Mouse (Mus musculus) embryo, embryonic 11.5 days (tissue): ENCODE data around the gene F830045P16Rik.
"Not testable (repeated sequence)": the region's sequence is repeated elsewhere in the genome, so short reads cannot be mapped to it uniquely, and the experiment has no call there.

Experiments
- DNase-seq: peaks from one replicate; pipeline ENCODE4 v3.0.0-alpha.2; 2012; ENCODE audit warnings: low read depth, low spot score

Gene F830045P16Rik

DNA sequence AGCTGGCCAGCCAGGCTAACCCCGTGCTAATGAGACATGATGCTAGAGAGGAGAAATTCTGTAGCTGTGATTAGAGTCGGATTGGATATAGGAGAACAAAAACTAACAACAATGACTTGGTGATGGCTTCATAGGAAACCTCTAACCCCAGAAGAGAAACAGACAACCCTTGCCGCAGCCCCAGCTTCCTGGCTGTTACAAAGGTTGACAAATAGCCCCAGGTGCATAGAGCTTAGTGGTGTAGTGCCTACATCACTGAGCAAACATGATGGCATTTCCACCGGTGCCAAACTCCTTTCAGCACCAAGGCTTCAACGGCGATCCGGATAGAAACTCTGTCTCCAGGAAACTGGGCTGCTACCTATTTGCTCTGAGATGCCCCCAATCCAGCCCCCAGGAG is 9.2 kb upstream of the F830045P16Rik start:
- no peak for DNase-seq

DNA sequence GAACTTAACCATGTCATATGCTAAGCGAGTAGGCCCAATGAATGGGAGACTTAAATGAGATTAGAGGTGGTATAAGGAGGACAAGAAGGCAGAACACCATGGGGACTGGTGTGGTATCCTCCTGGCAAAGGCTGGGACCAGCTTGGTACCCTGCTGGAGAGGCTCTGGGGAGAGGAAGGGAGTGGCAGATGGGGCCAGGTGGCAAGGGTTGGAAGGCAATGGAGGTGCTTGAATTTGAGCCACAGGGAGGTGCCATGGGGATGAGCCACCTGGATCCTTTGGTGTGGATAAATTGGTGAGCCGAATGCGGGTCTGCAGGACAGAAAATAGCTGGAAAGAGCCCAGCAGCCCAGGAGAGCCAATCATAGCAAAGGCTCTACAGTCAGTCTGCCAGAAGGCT is 8.5 kb upstream of the F830045P16Rik start:
- no peak for DNase-seq

DNA sequence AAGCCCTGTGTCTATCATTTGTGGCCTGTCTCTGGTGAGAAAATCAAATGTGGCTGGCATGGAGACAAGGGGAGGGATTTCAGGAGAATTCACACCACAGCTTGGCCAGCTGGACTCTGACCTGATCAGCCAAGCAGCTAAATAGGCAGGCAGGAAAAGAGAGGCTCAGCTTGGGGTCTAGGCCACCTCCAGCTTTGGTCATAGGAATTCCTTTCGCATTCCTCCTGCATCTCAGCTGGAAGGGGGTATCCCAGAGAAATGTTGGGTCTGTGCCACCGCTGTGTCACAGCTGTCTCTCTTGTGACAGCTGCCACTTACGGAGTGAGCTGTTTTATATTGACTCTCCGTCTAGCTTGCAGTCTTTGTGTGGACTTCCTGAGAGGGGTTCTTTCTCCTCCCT is 8.0 kb upstream of the F830045P16Rik start:
- no peak for DNase-seq

DNA sequence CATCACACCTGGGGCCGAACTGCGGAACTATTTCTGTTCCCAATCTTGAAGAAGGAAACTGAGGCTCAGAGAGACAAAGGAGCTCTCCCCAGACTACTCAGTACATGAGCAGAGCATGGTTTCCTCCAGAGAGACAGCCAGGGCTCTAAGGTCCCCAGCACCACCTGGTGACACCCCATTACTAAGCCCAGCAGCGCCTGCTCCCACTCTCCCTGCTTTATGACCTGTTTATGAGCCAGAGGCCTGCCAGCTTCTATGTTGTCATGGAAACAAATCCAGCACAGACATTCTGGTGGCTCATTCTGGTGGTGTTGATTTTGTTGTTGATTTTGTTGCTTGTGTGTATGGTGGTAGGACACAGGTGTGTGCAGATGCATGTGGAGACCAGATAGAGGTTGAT is 3.6 kb upstream of the F830045P16Rik start:
- DNase-seq, result no peak

DNA sequence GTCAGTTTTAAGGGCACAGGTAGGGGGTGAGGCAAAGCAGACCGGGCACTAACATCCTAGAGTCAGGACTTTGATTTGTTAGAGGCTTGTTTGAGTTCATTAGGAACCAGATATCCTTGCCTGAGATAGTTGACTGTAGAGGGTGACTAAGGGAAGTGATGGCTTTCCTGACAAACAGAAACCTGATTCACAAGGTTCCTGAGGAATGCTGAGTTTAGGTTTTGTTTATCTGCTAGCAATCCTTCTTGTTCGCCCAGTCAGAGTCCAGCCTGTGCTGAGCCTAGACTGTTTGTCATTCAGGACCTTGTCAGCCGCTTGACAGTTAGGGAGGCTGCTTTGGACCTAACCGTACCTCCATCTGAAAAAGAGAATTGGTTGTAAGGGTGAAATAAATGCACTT is 2.8 kb upstream of the F830045P16Rik start:
- no peak for DNase-seq

DNA sequence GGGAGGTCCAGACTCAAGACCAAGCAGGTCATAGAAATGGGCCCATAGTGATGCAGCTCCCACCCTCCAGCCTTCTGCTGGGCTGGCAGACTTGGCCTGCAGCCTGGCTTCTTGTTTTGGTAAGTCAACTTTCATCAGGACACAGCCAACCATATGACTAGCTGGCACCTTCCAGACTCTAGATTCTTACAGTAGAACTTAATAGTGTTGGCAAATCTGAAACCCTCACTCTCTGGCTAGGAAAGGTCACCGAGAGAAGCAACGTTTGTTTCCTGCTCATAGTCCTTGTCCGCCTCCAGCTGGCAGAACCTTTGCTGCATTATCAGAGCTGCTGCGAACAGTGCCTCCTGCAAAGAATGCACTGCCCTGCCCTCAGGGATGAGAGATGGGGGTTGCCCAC is 1.5 kb upstream of the F830045P16Rik start:
- no peak for DNase-seq

DNA sequence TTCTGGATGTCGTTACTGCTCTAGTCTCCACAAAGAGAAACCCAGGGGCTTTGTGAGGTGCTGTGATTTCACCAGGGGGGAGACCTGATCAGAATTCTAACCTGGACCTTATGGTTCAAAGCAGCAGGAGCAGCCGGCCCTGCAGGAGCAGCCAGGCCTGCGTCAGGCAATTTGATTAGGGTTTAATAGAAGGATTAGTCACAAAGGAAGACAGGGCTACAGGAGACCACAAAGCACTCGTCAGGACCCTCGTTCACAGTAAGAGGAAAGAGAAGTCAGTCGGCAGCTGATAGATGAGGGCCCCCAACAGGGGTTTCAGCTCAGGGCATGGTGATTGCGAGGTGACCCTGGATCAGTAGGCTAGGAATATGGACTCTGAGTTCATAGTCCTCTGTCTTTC is 958 bp upstream of the F830045P16Rik start:
- DNase-seq, result no peak

DNA sequence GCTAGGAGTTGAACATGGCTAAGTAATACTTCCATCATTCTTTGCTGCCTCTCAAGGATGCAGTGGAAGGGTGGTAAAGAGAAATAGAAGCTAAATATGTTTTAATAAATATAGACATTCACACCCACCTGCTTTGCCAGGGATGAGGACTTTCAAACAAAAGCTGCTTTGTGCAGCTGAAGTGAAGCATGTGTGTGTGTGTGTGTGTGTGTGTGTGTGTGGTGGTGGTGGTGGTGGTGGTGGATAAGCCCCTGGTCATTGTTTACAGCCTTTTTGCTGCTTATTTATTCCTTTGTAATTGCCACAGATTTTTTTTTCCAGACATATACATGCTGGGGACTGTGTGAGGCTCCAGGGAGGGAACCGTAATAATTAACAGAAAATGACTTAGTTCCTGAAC is 524 bp upstream of the F830045P16Rik start:
- no peak for DNase-seq

DNA sequence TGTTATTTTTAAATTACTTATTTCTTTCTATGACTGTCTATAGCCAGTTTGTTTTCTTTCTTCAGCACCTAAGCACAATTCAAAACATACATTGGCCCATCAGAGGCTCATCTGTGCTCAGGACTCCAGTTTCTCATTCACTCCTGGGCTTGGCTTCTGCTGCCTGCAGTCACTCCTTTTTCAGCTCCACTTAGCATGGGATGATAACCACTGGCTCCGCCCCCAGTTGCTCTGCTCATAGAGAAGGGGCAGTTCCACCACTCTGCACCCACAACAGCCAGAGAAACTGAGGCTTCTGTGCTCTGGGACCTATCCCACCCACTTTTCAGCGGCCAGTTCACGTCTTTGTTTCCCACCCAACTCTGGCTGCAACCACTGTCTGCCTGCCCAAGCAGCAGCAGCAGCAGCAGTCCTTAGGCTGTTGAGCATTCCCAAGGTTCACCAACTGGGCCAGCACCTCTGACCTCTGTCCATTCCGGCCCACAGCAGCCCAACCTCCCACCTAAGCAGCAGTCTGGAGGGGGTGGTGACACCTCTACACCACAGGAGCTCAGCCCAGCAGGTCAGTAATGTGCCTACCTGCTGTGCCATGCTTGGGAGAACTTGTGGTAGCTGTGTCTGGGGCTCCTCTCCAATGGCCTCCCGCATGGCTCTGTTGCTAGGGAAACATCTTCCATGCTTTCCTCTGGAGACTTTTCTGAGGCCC is 1.4 kb downstream of the F830045P16Rik start:
- no peak for DNase-seq

DNA sequence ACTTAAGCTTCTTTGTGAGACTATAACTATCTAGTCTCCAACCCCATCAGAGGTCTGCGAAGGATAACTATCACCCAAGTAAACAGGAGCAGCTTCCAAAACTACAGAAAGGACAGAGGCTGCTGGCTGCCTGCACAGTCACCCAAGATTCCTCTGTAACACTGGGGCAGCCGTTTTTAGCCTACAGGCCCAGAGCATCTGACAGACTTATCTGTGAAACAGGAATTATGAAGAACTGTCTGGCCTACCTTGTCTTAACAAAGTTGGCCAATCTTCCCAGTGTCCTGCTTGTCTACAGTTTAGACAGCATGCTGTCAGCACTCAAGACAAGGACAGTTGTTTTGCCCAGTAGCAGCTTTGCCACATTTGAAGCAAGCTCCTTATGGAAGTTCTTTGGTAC is 4.5 kb downstream of the F830045P16Rik start:
- DNase-seq, result no peak

DNA sequence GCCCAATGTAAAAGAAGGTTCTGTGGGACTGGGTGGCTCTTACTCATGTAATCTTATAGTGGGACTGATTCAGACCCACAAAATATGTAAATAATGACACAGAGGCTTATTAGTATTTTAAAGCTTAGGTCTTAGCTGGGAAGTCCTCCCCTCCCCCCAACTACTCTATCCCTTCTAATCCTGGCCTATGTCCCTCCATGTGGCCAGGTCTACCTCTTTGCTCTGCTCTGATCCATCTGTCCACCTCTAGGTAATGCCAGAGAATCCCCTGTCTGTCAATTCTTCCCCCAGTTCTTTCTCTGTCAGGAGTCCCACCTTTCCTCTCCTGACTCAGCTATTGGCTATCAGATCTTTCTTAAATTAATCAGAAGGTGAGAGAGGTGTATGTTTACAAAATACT is 5.3 kb downstream of the F830045P16Rik start:
- DNase-seq, result no peak

DNA sequence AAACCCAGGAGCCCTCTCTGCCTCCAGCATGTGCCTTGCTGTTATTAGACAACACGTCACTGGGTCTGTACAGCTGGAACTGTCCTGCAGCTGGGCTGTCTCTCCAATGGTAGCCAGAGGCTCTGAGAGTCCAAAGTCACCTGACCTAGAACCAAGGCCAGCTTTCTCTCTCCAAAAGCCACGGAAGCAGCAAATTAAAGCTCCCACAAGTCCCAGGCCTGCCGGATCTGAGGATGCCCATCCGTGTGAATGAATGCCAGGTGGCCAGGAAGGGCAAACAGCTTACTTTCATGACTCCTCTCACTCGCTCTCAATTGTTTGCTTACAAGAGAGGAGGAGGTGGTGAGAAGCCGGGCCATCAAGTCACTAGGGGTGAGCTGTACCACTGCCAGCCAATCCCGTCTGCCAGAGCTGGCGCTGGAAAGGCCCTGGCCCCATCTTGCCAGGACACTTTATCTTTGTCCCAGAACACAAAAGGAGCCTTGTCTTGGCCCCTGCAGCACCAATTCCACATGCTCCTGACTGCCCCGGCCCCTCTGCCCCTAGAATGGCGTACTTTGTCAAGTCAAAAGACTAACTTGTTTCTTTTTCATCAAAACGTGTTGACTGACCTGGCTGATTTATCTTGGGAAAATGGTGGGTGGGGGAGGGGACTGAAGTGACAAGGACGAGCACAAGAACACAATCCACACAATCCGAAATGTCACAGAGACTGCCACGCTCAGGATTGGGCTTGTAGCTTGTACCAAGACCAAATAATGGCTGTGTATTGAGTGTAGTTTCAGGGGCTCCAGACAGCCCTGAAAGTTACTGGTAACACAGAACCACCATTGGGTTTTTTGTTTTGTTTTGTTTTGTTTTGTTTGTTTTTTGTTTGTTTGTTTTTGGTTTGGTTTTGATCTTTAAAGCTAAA is 6.8 kb downstream of the F830045P16Rik start:
- peak; percentile 35 for DNase-seq

DNA sequence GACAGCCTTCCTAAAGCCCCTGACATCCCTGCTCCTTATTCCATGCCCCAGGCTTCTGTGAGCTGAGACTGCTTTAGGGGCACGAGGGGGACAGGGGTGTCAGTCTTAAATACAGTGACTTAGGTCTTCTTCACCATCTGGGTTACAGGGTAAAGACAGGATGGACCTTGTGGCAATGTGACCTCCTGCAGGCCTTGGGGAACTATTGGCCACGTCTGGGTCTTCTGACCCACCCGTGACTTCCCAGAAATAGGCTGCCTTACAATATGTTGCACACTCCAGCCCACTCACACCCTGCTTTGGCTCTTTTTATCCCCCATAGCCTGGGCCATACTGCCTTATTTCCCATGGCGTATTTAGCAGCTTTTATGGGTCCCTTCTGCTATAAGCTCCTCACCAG is 8.5 kb downstream of the F830045P16Rik start:
- no peak for DNase-seq

DNA sequence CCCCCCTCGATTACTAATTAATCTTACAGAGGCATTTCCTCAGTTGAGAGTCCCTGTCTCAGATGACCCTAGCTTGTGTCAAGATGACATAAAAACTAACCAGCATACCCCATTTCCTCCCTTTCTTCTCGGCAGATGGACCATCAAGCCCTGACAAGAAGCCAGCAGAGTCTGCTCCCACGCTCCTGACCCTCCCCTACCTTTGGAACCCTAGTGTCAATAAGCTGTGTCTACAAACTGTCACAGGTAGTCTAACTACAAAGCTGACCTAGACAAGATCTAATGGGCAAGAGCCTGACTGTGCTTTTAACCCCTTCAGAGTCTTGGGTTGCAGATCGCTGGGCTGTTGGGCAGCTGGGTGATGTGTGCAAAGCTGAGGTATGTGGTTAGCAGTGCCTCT is 10.1 kb downstream of the F830045P16Rik start:
- no peak for DNase-seq

DNA sequence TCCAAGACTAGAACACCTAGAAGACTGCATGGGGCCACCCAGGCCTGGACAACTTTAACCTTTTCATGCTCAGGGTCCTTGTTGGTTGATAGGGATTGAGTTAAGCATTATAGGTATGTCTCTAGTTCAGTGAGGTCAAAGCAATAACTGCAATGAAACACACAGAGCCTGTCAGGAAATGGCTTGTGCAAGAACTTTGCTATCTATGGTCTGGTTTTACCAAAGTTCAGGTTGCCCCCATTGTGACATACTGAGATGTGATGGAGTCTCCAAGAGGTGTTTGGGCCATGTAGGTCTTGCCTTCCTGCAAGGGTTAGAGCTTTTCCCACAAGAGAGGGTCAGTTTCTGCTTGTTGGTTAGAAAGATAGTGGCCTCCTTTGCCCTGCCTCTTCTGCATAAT is 10.8 kb downstream of the F830045P16Rik start:
- no peak for DNase-seq

DNA sequence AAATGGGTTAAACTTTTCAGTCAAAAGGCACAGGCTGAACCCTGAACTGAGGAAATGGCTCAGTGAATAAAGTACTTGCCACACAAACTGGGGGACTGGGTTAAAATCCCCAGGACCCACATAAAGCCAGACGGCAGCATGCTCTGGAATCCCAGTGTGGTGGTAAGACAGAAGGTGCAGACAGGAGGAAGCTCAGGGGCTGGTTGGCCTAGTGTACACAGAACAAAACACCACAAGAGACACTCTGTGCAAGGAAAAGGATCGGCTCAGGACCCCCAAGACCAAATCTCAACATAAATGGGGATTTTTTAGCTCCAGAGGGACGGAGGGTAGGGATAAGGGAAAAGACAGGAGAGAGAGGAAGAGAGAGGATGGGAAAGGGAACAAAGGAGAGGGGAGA is 17.9 kb downstream of the F830045P16Rik start:
- no peak for DNase-seq

DNA sequence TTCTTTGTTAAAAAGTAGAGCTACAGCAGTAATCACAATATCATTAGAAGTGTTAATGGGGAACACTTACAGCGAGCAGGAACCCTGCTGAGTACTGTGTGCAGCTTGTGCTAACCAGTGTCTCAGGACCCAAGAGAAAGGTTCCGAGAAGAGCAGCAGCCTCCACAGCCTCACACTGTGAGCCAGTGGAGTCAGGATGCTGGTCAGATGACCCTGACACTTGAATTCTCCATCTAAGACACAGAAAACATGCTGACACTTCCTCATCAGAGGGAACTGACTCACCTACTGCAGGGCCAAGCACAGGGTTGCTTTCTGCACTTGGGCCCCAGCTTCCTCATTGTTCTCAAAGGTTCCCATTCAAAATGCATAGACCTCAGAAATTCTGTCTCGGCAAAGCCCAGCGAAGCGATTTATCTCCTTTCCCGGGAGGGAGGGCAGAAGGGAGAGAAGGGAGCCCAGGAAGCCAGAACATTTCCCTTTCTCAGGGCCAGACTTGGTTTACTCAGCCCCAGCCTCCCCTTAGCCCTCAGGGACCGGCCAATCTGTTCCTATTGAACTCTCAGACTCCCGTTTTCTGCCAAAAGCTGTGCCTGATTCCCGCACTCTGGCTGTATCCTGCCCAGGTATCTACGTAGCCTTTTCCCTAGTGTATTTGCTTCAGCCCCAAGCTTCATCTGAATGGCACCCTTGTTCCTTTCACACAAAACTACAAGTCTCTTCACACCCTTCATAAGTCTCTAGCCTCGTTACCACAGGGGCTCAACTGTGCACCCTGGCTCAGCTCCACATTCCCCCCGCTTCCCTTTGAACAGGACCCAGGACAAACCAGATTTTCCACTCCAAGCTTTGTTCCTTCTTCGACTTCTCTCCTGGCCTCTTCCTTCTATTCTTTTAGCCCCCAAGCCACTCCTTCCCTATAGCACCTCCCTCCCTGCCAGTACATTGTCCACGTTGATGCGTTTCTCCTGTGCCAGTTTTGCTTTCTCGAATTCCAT is 21.2 kb downstream of the F830045P16Rik start:
- DNase-seq, result no peak

DNA sequence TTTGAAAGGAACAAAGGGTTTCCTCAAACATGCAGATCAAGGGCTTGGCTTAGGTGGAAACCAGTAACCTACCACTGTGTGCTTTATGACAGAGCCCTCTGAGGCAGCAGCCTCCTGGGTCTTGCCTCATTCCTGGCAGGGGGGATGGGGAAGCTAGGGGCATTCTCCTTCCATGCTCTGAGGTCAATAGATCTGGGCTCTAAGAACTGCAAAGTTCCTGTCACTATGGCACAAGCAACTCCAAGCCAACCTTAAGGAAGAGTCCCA is 22.1 kb downstream of the F830045P16Rik start:
- no peak for DNase-seq

DNA sequence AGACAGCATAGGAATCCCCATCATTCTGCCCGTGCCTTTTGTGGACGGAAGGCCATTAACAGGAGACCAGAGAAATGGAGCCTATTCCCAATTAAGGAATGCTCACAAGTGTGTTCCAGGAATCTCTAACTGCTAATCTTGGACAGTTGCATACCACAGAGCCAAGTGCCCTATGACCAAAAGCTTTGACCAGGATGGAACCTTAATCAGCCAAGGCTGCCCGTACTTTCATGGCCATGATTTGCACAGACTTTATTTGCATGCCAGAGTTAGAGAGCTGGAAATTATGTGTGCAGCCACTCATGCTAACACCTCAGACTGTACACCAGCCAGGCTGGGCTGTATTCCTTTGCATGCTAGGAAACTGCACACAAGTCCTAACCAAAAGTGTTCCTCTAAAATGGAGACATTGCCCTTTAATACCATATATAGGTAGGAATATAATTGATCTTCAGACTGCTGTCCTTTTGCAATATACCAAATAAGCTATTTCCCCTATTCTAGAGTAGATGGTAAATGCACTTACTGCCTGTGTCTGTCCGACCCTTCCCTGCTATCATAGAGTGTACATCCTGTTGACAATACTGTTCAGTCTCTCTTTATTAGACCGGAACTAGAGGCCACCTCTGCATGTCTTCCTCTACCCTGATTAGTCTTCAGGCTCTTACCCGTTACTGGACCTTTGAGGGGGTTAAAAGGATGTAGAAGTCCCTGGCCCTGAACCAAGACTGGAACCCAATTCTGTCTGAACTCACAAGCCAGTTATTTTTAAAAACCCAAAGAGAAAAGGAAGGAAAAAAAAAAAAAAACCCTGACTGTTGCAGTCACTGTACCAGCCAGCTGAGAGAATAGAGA is 22.6 kb downstream of the F830045P16Rik start:
- no peak for DNase-seq

DNA sequence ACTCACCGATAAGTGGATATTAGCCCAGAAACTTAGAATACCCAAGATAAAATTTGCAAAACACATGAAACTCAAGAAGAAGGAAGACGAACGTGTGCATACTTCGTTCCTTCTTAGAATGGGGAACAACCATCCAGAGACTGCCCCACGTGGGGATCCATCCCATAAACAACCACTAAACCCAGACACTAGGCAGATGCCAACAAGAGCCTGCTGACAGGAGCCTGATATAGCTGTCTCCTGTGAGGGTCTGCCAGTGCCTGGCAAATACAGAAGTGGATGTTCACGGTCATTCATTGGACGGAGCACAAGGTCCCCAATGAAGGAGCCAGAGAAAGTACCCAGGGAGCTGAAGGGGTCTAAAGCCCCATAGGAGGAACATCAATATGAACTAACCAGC is 24.3 kb downstream of the F830045P16Rik start:
- DNase-seq, result not testable (repeated sequence)

DNA sequence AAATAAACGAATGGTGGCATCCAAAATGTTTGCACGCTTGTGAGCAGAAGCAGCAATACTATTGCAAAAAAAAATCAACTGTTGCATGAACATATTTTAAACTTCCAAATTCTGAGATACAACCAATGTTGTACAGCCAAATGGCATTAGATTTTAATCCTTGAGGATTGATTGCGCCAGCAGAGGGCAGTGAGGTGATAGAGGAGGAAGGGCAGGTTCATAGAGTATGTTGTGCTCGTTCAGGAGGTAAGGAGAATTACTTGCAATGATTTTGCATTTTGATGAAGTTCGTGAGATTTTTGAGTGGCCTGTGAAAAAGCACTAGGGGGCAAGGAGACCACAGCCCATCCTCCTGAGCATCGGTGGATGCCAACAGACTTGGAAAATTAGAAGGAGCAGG is 33.8 kb downstream of the F830045P16Rik start:
- DNase-seq, result peak; percentile 13
